Mouse (Mus musculus) large intestine, adult 2 months (tissue): ENCODE results near the gene Tomm40. TPM values are rescaled to one million over a fixed set of nuclear protein-coding genes. Genes with fewer than 3 reads are reported as not detected.
A peak's percentile ranks its signal among the peaks of the same experiment; 100 is the strongest.

ENCODE experiments used
- DNase-seq: peaks from one replicate; pipeline ENCODE4 v3.0.0-alpha.2; 2012; ENCODE audit warnings: low read depth, low spot score
- WGBS: fragments of 180-500 bp; shearing (Covaris S2); methylation state at CpG from one replicate; pipeline ENCODE4 v1.1.7; 2018; 5-methylcytosine and 5-hydroxymethylcytosine counted together
- polyA plus RNA-seq: library from polyadenylated mRNA; depleted of rRNA; stranded (reverse); fragments of >200 nt; gene quantifications from 2 replicates; pipeline ENCODE4 v1.2.3, GENCODE M21; 2012; rRNA removed

The Tomm40 gene
- polyA plus RNA-seq, 1 experiment = 115 TPM

DNA sequence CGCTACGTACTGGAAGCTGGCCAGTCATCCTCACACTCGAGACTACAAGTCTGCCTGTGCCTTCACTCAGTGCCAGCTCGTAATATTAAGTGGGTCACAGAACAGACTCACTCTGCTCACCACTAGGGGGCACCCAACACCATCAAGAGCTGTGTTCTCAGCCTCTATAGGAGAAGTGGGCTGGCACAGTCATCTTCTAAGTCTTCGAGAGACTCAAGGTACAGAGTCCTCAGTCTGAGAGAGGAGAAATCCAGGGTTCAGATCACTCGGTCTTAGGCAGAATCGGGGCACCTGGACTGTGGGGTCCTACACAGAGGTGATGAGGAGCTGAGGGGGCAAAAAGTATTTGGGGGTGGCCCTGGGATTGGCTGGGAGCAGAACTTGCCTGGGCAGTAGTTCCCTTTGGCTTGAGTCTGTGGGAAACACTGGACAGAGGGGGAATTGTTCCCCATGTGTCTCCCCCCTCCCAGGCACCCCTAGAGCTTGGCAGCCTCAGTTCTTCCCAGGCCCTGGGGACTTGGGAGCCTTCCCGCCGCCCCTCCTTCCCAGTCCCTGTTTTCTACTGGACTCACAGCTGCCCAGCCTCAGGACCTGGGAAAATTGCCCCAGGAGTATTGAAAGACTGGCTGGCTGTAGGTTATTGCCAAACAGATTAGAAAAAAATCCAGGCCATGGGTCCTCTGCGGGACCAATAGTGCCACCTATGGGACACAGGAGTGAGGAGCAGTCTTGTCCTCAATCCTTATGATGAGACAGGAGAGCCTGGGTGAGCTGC, 46.1 kb downstream of the Tomm40 start:
- peak; percentile 92 for DNase-seq
- 0% methylated on average over 10 of the region's 10 CpGs for WGBS

DNA sequence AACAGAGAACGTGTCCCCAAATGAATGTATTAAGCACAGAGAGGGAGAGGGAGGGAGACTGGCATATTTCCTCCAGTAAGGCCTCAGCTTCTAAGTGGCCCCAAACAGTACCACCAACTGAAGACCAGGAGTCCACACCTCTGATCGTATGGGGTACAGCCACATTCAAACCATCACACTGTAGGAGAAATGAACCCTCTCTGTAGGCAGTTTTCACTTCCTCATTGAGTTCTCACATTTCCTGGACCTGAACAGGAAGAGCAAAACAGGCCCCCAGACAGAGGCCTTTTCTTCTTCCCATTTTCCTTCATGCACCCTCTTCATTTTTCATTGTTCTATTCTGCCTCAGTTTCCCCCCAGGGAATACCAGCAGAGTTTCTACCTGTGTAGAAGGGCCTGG, 47.8 kb downstream of the Tomm40 start:
- DNase-seq = no peak
- 84% methylated on average over 2 of the region's 2 CpGs for WGBS

DNA sequence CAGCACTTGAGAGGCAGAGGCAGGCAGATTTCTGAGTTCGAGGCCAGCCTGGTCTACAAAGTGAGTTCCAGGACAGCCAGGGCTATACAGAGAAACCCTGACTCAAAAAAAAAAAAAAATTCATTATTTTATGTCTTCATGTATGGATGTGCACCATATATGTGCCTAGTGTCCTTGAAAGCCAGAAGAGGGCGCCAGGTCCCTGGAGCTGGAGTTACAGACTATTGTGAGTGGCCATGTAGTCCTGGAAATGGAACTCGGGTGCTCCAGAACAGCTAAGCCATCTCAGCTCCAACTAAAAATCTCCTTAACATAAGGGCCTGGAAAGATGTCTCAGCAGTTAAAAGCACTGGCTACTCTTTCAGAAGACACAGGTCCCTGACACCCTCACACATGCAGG, 48.5 kb downstream of the Tomm40 start:
- WGBS = 78% methylated on average over 3 of the region's 3 CpGs
- no peak for DNase-seq

DNA sequence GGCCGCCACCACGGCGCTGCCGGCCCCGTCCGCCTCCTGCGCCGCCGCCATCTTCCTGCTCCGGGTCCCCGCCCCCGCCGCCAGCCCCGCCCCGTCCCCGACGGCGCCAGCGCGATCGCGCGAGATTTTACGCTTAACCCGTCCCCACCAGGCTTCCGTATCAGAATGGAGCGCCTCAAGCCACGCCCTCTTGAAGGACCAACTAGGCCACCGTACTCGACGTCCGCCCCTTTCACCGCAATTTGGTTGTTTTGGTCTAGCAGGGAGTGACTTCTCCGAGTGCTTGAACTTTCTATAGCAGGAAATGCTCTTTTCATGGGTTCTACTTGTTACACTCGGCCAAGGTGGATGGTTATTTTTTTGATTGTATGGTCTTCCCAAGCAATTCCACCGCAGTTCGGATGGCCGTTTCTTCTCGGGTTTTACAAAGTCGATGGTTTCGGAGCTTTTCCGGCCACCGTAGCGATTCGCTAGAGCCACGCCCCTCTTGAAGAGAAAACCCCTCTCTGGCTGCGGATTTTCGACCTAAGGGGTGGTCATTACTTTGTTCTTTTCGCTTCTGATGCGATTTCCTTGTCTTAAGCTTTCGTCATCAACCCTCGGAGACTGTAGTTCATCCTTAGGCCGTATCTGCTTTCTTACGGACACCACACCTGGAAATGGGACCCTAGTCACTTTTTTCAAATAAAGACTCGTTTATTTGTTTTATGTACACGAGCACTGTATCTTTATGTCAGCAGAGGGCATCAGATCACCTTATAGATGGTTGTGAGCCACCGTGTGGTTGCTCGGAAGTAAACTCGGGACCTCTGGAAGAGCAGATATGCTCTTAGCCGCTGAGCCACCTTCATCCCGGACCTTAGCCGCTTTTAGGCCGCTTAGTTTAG, 50.0 kb downstream of the Tomm40 start, which contains the start of gene Clptm1:
TSS of gene Clptm1 (minus strand) at position 79 of the 887 bp plus-strand sequence.
- under 1% methylated on average over 61 of the region's 63 CpGs for whole genome bisulfite sequencing
- peak; percentile 89 for DNase-seq

DNA sequence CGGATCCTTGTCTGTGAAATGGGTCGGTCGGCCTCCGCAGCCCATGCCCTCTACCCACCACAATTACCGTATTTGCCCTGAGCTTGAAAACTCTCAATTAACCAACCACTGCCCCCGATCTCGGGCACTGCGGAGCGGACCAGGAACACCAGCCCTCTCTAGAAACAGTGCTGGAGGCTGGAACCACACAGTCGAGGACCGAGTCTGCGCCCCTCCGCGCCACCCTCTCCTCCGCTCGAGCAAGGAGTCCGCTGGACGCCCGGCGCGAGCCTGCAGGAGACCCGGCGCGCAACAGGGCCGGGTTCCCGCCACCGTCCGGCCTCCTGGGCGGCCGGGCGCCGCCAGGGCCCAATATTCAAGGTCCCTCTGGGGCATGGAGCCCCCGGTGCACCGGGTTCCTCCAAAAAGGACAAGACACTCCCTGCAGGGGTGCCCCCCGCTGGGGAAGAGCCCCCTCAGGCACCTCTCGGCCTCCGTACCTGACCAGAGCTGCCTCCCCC, 50.7 kb downstream of the Tomm40 start:
- no peak for DNase-seq
- WGBS = 1% methylated on average over 37 of the region's 37 CpGs

DNA sequence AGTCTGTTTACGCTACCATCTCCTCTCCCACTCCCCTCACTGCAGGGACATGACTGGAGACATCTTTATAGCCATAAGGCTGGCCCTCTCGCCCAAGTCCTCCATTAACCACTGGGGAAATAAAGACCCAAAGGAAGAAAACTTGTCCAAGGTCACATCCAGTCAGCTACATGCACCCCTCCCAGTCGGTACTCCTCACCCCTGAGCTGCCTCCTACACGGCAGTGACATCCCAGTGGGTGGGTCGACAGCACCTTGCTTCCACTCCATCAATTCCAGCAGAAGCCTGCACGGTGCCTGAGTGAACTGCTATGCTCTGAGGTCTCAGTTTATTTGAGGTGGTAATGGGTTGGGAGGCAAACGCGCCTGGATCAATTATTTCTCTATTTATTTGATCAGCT, 51.3 kb downstream of the Tomm40 start:
- no peak for DNase-seq
- 8% methylated on average over 8 of the region's 8 CpGs for WGBS

DNA sequence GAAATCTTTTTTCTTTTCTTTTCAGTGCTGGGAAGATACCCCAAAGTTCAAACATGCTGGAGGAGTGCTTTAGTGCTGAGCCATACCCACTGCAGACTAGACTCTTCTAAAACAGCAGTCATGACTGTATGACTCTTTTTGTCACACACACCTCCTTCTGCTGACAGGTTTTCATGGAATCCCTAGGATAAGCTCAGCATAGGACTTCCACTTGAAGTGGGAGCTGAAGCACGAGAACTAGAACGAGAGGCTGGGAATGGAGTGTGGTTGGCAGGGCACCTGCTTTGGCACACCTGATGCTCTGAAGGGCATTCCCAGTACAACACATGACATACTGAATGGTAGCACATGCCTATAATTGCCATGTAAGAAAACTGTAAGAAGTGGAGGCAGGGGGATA, 62.6 kb downstream of the Tomm40 start:
- no peak for DNase-seq
- 95% methylated on average over 2 of the region's 2 CpGs for WGBS

Other genes starting within 250 kb of the Tomm40 start
- gene Bloc1s3, start 207.1 kb downstream of the Tomm40 start, polyA plus RNA-seq = 8.3 and 11.1 TPM in 2 replicates
- 106 and 108 TPM in 2 replicates for gene Trappc6a, start 207.0 kb downstream of the Tomm40 start, polyA plus RNA-seq
- 0.19 and 0.21 TPM in 2 replicates for gene Nkpd1, start 197.6 kb downstream of the Tomm40 start, polyA plus RNA-seq
- gene Ppp1r37, start 152.4 kb downstream of the Tomm40 start, polyA plus RNA-seq = 77.1 and 78.1 TPM in 2 replicates
- 2.5 and 4.2 TPM in 2 replicates for gene Zfp296, start 138.2 kb downstream of the Tomm40 start, polyA plus RNA-seq
- gene Gemin7, start 137.8 kb downstream of the Tomm40 start, polyA plus RNA-seq = 95.0 and 95.2 TPM in 2 replicates
- gene Clasrp, start 111.0 kb downstream of the Tomm40 start, polyA plus RNA-seq = 39.5 and 76.8 TPM in 2 replicates
- gene Relb, start 86.0 kb downstream of the Tomm40 start, polyA plus RNA-seq = 76.0 and 88.5 TPM in 2 replicates
- gene Clptm1, start 50.4 kb downstream of the Tomm40 start, polyA plus RNA-seq = 155 and 188 TPM in 2 replicates
- 201 and 493 TPM in 2 replicates for gene Apoc2, start 37.5 kb downstream of the Tomm40 start, polyA plus RNA-seq
- 0.19 TPM in 1 of 2 replicates, not detected in the other for gene Gm44805, start 34.0 kb downstream of the Tomm40 start, polyA plus RNA-seq
- 1.3 and 1.4 TPM in 2 replicates for gene Apoc4, start 34.0 kb downstream of the Tomm40 start, polyA plus RNA-seq
- 0.29 and 1.9 TPM in 2 replicates for gene Apoc1, start 22.8 kb downstream of the Tomm40 start, polyA plus RNA-seq
- gene Apoe, start 16.2 kb downstream of the Tomm40 start, polyA plus RNA-seq = 393 and 660 TPM in 2 replicates
- 132 and 182 TPM in 2 replicates for gene Nectin2, start 35.0 kb upstream of the Tomm40 start, polyA plus RNA-seq
- 27.0 and 28.4 TPM in 2 replicates for gene Bcam, start 55.6 kb upstream of the Tomm40 start, polyA plus RNA-seq
- gene Cblc, start 81.4 kb upstream of the Tomm40 start, polyA plus RNA-seq = 78.4 and 107 TPM in 2 replicates
- gene Bcl3, start 107.3 kb upstream of the Tomm40 start, polyA plus RNA-seq = 94.9 and 95.0 TPM in 2 replicates
- 0.19 and 0.25 TPM in 2 replicates for gene Gm19345, start 136.6 kb upstream of the Tomm40 start, polyA plus RNA-seq
- 0.47 and 0.66 TPM in 2 replicates for gene Ceacam16, start 145.9 kb upstream of the Tomm40 start, polyA plus RNA-seq
- 0.03 and 0.07 TPM in 2 replicates for gene Ceacam19, start 172.5 kb upstream of the Tomm40 start, polyA plus RNA-seq
- gene Pvr, start 205.7 kb upstream of the Tomm40 start, polyA plus RNA-seq = 8.8 and 13.4 TPM in 2 replicates
- 78.1 and 116 TPM in 2 replicates for gene Igsf23, start 235.3 kb upstream of the Tomm40 start, polyA plus RNA-seq
- gene Ceacam20, start 250.0 kb upstream of the Tomm40 start, polyA plus RNA-seq = 84.7 and 173 TPM in 2 replicates